Mouse (Mus musculus) ES-E14 (cell line): Measurements from ENCODE around the gene Gm15557. TPM values are rescaled to one million over a fixed set of nuclear protein-coding genes. Genes with fewer than 3 reads are reported as not detected.
A peak's percentile ranks its signal among the peaks of the same experiment; 100 is the strongest.

ENCODE experiments used
- DNase-seq: peaks from one replicate; pipeline ENCODE4 v3.0.0-alpha.2; 2013; ENCODE audit warnings: low read depth, low spot score
- H3K27ac ChIP-seq: 2 replicates; pipeline ENCODE4 v1.5.1; 2012; ENCODE audit warnings: low read depth, mild to moderate bottlenecking, low read length, moderate library complexity, mixed read lengths; ENCODE audit not compliant: poor library complexity, insufficient read depth, severe bottlenecking
- H3K36me3 ChIP-seq: 2 replicates; pipeline ENCODE4 v1.6.1; 2012; ENCODE audit warnings: mild to moderate bottlenecking, low read length, moderate library complexity, mixed read lengths; ENCODE audit not compliant: control insufficient read depth, poor library complexity, insufficient read depth, severe bottlenecking
- H3K4me1 ChIP-seq, 2 experiments: fragments of 150-350 bp in 1 of 2; sonication (generic) in 1 of 2; 2 replicates each; pipeline ENCODE4 v1.6.1; 2012; ENCODE audit warnings: low read length in 2 of 2, mild to moderate bottlenecking in 1 of 2, mixed read lengths in 1 of 2; ENCODE audit not compliant: control insufficient read depth in 2 of 2, insufficient read depth in 2 of 2, poor library complexity in 1 of 2
- H3K4me3 ChIP-seq, 2 experiments: fragments of 150-350 bp in 1 of 2; sonication (generic) in 1 of 2; 2 replicates each; pipeline ENCODE4 v1.5.1; 2012; ENCODE audit warnings: low read length in 2 of 2, low read depth in 1 of 2, mild to moderate bottlenecking in 1 of 2, mixed read lengths in 1 of 2; ENCODE audit not compliant: insufficient read depth in 1 of 2, poor library complexity in 1 of 2, severe bottlenecking in 1 of 2
- H3K9ac ChIP-seq: 2 replicates; pipeline ENCODE4 v1.6.1; 2012; ENCODE audit warnings: low read depth, mild to moderate bottlenecking, low read length, mixed read lengths; ENCODE audit not compliant: poor library complexity, insufficient read depth, severe bottlenecking
- H3K9me3 ChIP-seq: fragments of 150-350 bp; sonication (generic); 2 replicates; pipeline ENCODE4 v1.6.1; 2012; ENCODE audit warnings: low read depth, mild to moderate bottlenecking, low read length; ENCODE audit not compliant: control insufficient read depth, insufficient read depth
- CHD2 ChIP-seq: IDR thresholded peaks from 2 replicates; pipeline ENCODE4 v1.6.1; 2014; ENCODE audit warnings: mild to moderate bottlenecking, low read depth, low read length, inconsistent platforms
- HCFC1 ChIP-seq: IDR thresholded peaks from 2 replicates; pipeline ENCODE4 v1.6.1; 2012; ENCODE audit warnings: low read length, inconsistent platforms, borderline replicate concordance; ENCODE audit not compliant: insufficient read depth
- MAFK ChIP-seq: IDR thresholded peaks from 2 replicates; pipeline ENCODE4 v1.6.1; 2014; ENCODE audit warnings: mild to moderate bottlenecking, low read depth, low read length, inconsistent platforms; ENCODE audit not compliant: insufficient read depth
- ZC3H11A ChIP-seq: IDR thresholded peaks from 2 replicates; pipeline ENCODE4 v1.6.1; 2012; ENCODE audit warnings: low read depth, mild to moderate bottlenecking, inconsistent platforms, low read length, borderline replicate concordance
- ZNF384 ChIP-seq: IDR thresholded peaks from 2 replicates; pipeline ENCODE4 v1.6.1; 2012; ENCODE audit warnings: low read depth, low read length, inconsistent platforms
- in situ Hi-C, 2 experiments: fragments of 600-800 bp; cut with MboI; formaldehyde crosslinking; loops; one replicate each; pipeline ENCODE4 v1.15.1; 2025; ENCODE audit warnings: low sequenced_read_pairs in 2 of 2, inconsistent platforms in 1 of 2; ENCODE audit not compliant: unreplicated experiment in 2 of 2
- total RNA-seq: library from RNA; depleted of rRNA; stranded (reverse); fragments of 300-350 nt; gene quantifications from 2 replicates; pipeline ENCODE4 v1.2.3, GENCODE M21; 2012

Gm15557 gene
- total RNA-seq, 1 experiment = not detected

DNA sequence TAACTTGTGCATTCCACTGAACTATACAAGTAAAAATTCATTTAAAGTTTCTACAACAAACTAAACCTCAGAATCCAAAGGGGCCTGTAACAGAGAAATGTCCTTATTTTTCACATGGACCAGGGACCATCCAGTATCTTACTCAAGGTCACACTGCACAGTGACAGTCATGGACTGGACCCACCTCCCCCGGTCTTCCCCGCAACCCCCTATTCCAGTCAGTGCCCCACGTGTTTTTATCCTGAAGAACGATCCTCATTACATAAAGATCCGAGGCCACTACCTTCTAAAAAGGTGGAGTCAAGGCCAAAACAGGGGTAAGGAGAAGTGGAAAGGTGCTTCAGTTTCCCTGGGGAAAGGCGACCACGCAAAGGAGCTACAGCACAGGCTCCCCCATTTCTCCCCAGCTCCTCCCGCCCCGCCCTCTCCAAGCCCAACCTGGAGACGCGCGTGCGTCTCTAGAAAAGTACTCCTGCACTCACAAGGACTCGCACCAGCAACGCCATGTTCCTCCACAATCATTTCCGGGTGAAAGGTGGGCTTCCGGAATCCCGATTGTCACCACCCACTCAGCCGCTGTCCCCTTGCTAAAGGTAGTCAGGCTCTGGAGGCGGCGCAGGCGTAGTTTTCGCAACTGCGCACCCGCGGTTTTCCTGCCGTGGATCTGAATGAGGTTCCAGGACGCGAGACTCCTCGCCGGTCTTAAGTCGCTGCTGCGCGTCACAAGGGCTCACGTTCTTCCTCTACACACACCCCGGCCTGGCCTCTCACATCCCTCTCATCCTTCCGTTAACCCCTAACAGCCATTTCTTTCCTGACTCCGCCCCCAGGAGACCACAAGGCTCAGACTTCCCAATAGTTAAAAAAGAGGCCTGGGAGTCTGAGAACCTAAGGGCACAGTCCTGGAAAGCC, 10.7 kb upstream of the Gm15557 start, which contains the start of gene Uqcc1:
Gene Uqcc1, minus strand, starts transcription at position 780 of the 912 bp plus-strand sequence.
- TF ChIP-seq MAFK = no peak
- TF ChIP-seq HCFC1 = peak; percentile 78; the same call in 1 of the 2 replicates
- TF ChIP-seq ZNF384 = 0 out of 2 replicates have a peak, but pooled peaks have one; percentile 27
- peak; percentile 76; the same call in 1 of the 2 replicates for TF ChIP-seq CHD2
- no peak for TF ChIP-seq ZC3H11A
- peak; percentile 95 for DNase-seq
- in situ Hi-C loops = no loop called here
- Histone ChIP-seq H3K9me3 (no peaks in the 10 kb centered on the region), H3K27ac (peak within 1 kb of the TSS; percentile 78), H3K9ac (peak within 1 kb of the TSS; percentile 79), H3K4me1 (peaks cover 0 to 2% of the 10 kb centered on the region in 2 experiments; a peak in 1 of 4 replicates), H3K4me3 (peak within 1 kb of the TSS; percentile 85 to 90), H3K36me3 (no peaks in the 10 kb centered on the region)

DNA sequence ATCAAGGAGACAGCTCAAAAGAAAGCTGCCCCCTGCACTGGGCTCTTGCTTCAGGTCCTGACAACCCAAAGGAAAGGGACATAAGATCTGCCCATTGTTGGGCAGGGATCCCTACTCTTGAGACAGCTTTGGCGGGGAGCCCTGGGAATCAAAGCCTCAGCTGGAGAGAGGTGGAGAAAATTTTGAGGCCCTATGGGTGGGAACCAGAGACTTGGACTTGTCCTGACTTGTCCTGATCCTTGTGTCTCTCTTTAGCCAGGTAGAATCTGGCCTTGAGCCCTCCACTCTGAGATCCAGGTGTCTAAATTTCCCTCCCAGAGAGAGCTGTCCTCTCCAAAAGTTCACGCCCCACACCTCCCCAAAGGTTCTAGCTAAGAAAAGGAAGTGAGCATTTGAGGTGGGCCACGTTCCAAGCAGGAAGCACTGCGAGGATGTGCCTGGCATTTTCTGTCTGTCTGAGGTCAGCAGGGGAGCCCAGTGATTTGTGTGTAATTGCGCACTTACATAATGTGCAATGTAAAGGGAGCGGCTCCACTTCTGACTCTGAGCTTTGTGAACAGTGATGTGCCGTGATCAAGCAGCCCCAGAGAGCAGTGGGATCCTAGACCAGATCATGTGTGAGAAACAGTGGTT, 515 bp upstream of the Gm15557 start:
- no peaks in the 10 kb centered on the region for H3K9me3 ChIP-seq
- TF ChIP-seq HCFC1 = no peak
- TF ChIP-seq ZNF384 = no peak
- no peak for TF ChIP-seq MAFK
- TF ChIP-seq ZC3H11A = no peak
- no peak for TF ChIP-seq CHD2
- H3K4me3 ChIP-seq = no peak overlapping the region
- in situ Hi-C loops = no loop called here
- no peak overlapping the region for H3K9ac ChIP-seq
- H3K4me1 ChIP-seq = peaks cover 0 to 10% of the 10 kb centered on the region in 2 experiments; a peak in 1 of 4 replicates
- no peak for DNase-seq
- H3K27ac ChIP-seq = no peak overlapping the region
- H3K36me3 ChIP-seq = no peaks in the 10 kb centered on the region

DNA sequence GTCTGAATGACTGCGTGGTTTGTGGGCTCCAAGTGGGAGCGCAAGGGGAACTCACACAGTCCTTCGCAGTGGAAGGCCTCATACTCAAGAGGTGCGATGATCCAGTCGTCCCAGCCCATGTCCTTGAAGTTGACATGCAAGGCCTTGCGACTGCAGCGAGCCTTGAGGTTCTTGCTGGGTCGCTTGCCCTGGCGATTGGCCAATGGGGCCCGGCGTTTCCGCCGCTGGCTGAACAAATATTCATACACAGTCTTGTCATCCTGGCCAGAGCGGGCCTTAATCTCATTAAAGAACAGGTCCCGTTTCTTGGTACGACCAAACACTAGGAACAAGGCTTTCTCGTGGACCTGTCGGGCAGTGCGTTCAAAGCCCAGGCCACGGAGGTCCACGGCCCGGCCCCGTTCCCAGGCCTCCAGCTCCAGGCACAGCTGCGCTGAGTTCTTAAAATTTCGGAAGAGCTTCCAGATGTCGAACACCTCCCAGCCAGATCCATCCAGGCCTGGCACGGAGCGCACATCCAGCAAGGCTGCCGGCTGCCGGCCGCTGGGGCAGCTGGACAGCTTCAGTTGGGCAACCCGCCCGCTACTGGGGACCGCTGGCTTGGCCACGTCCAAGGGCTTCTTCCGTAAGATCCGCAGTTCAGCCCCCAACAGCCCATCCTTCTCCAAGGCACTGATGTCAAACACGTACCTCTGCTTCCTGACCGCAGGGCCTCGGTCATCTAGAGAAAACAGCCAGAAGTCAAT, 1.3 kb downstream of the Gm15557 start:
- no peak for DNase-seq
- Histone ChIP-seq H3K4me1 (peaks cover 1 to 12% of the 10 kb centered on the region in 2 experiments; a peak in 1 of 4 replicates), H3K9me3 (no peaks in the 10 kb centered on the region), H3K4me3 (peak overlapping the region; percentile 23 to 47; a peak in 3 of 4 replicates), H3K36me3 (no peaks in the 10 kb centered on the region), H3K27ac (no peak overlapping the region), H3K9ac (peak overlapping the region; percentile 15)
- TF ChIP-seq CHD2 (no peak), HCFC1 (no peak), ZC3H11A (no peak)
- in situ Hi-C loops = no loop called here

DNA sequence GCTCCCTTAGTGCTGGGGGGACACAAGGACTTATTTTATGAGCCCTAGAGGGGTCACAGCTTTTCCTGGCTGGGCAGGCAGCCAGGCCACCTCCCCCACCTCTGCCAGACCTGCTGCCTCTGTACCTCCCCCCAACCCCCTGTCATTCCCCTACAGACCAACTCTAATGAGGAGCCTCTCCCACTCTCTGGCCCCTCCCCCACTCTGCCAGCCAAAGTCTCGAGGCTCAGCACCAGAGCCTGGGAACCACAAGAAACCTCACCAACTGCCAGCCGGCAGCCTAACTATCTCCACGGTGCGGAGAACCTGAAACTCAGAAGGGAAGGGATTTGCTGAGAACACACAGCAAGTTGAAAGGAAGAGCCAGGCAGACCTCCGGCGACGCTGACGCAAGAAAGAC, 2.9 kb downstream of the Gm15557 start:
- Histone ChIP-seq H3K36me3 (no peaks in the 10 kb centered on the region), H3K9ac (no peak overlapping the region), H3K4me3 (no peak overlapping the region), H3K9me3 (no peaks in the 10 kb centered on the region), H3K27ac (no peak overlapping the region), H3K4me1 (peaks cover 3 to 12% of the 10 kb centered on the region in 2 experiments; a peak in 1 of 4 replicates)
- TF ChIP-seq HCFC1 (no peak), ZC3H11A (no peak), CHD2 (no peak), MAFK (no peak), ZNF384 (no peak)
- in situ Hi-C loops = no loop called here
- DNase-seq = no peak
